Mouse (Mus musculus) heart, postnatal 0 days (tissue): ENCODE measurements around the gene Dnaaf1. TPM values are rescaled to one million over a fixed set of nuclear protein-coding genes. Genes with fewer than 3 reads are reported as not detected.

ENCODE experiments used
- ATAC-seq: fragments of 200-750 bp; cut with Nextera tagmentation; 2 replicates; pipeline ENCODE4 v1.8.0; 2017; ENCODE audit warnings: low read depth, moderate number of reproducible peaks, moderate library complexity; ENCODE audit not compliant: insufficient read depth
- DNase-seq: peaks from one replicate; pipeline ENCODE4 v3.0.0-alpha.2; 2016; ENCODE audit warnings: low spot score
- H3K27ac ChIP-seq: fragments of 300-500 bp; sonication (generic); 2 replicates; pipeline ENCODE4 v1.5.1; 2014; ENCODE audit warnings: low read depth, mild to moderate bottlenecking
- H3K27me3 ChIP-seq: fragments of 300-500 bp; sonication (generic); 2 replicates; pipeline ENCODE4 v1.6.1; 2014; ENCODE audit warnings: low read length, mixed read lengths; ENCODE audit not compliant: control insufficient read depth, insufficient read depth
- H3K36me3 ChIP-seq: fragments of 300-500 bp; sonication (generic); replicated peaks from 2 replicates; pipeline ENCODE4 v1.6.1; 2014; ENCODE audit warnings: low read length, mixed read lengths; ENCODE audit not compliant: control insufficient read depth, insufficient read depth
- H3K4me1 ChIP-seq: fragments of 300-500 bp; sonication (generic); 2 replicates; pipeline ENCODE4 v1.6.1; 2014; ENCODE audit warnings: antibody characterized with exemption; ENCODE audit not compliant: control insufficient read depth, insufficient read depth
- H3K4me2 ChIP-seq: fragments of 300-500 bp; sonication (generic); 2 replicates; pipeline ENCODE4 v1.6.1; 2014; ENCODE audit warnings: low read depth, mild to moderate bottlenecking, low read length, moderate library complexity
- H3K4me3 ChIP-seq: fragments of 300-500 bp; sonication (generic); 2 replicates; pipeline ENCODE4 v1.5.1; 2014; ENCODE audit warnings: low read depth, low read length
- H3K9ac ChIP-seq: fragments of 300-500 bp; sonication (generic); replicated peaks from 2 replicates; pipeline ENCODE4 v1.6.1; 2014; ENCODE audit warnings: low read depth, low read length, mixed read lengths
- H3K9me3 ChIP-seq: fragments of 300-500 bp; sonication (generic); replicated peaks from 2 replicates; pipeline ENCODE4 v1.6.1; 2016; ENCODE audit warnings: low read length; ENCODE audit not compliant: control insufficient read depth
- CTCF ChIP-seq: IDR thresholded peaks from 2 replicates; pipeline ENCODE4 v1.5.1; 2016; ENCODE audit warnings: antibody characterized with exemption, control low read depth, low read depth
- EP300 ChIP-seq: IDR thresholded peaks from 2 replicates; pipeline ENCODE4 v1.6.1; 2016; ENCODE audit warnings: antibody characterized with exemption, low read depth
- WGBS: fragments of 180-500 bp; shearing (Covaris S2); extraction: QIAGEN DNeasy Blood & Tissue Kit; methylation state at CpG from one replicate; pipeline ENCODE4 v1.1.7; 2014; 5-methylcytosine and 5-hydroxymethylcytosine counted together
- polyA plus RNA-seq: library from polyadenylated mRNA; unstranded; fragments of >200 nt; fragmentation: Nextera tagmentation; extraction: Ambion mirVana; gene quantifications from 2 replicates; pipeline ENCODE4 v1.2.1, GENCODE M21; 2015
- total RNA-seq: library from RNA; depleted of rRNA; stranded (reverse); fragments of >200 nt; gene quantifications from 2 replicates; pipeline ENCODE4 v1.2.3, GENCODE M21; 2014; ENCODE audit warnings: low replicate concordance

Dnaaf1 gene
- total and polyA plus RNA-seq, 2 experiments from 2014 or later, result 0.07 TPM; not detected in 1

GRCm38 (mm10) chr8:119623744-119624143 lies 48.7 kb downstream of the Dnaaf1 start:
- H3K4me3 ChIP-seq, result no peak overlapping the region
- no peak overlapping the region for H3K9ac ChIP-seq
- WGBS, result 80% methylated on average over 1 of the region's 1 CpGs
- H3K27ac ChIP-seq, result no peak overlapping the region
- no peaks in the 10 kb centered on the region for H3K36me3 ChIP-seq
- H3K9me3 ChIP-seq, result no peaks in the 10 kb centered on the region
- DNase-seq (no peak), ATAC-seq (no peak)
- H3K27me3 ChIP-seq, result 0 out of 2 replicates have a peak, but pooled peaks cover 6% of the 10 kb centered on the region
- no peak overlapping the region for H3K4me2 ChIP-seq
- TF ChIP-seq CTCF, result no peak
- TF ChIP-seq EP300, result no peak
- peaks cover 6% of the 10 kb centered on the region; the same call in 1 of the 2 replicates for H3K4me1 ChIP-seq

- Histone ChIP-seq H3K9ac (no peak overlapping the region), H3K36me3 (no peaks in the 10 kb centered on the region), H3K27ac (no peak overlapping the region), H3K9me3 (no peaks in the 10 kb centered on the region), H3K4me3 (no peak overlapping the region), H3K4me2 (no peak overlapping the region), H3K27me3 (0 out of 2 replicates have a peak, but pooled peaks cover 6% of the 10 kb centered on the region), H3K4me1 (peaks cover 6% of the 10 kb centered on the region; the same call in 1 of the 2 replicates)
- 85% methylated on average over 7 of the region's 7 CpGs for WGBS
- no peak for TF ChIP-seq CTCF
- no peak for TF ChIP-seq EP300
- no peak for DNase-seq
- ATAC-seq, result no peak
These were observed 49.9 kb downstream of the Dnaaf1 start for GRCm38 (mm10) chr8:119624916-119625315.

GRCm38 (mm10) chr8:119625788-119626187 lies 50.8 kb downstream of the Dnaaf1 start:
- no peaks in the 10 kb centered on the region for H3K36me3 ChIP-seq
- no peak overlapping the region for H3K4me3 ChIP-seq
- H3K27ac ChIP-seq, result no peak overlapping the region
- no peak overlapping the region for H3K4me2 ChIP-seq
- TF ChIP-seq CTCF, result no peak
- H3K4me1 ChIP-seq, result peaks cover 5% of the 10 kb centered on the region; the same call in 1 of the 2 replicates
- no peak for DNase-seq
- no peak for ATAC-seq
- H3K27me3 ChIP-seq, result 0 out of 2 replicates have a peak, but pooled peaks cover 6% of the 10 kb centered on the region
- H3K9ac ChIP-seq, result no peak overlapping the region
- H3K9me3 ChIP-seq, result no peaks in the 10 kb centered on the region
- 76% methylated on average over 22 of the region's 22 CpGs for WGBS

- Histone ChIP-seq H3K9me3 (no peaks in the 10 kb centered on the region), H3K27me3 (peaks cover 12% of the 10 kb centered on the region; the same call in 1 of the 2 replicates), H3K27ac (no peak overlapping the region), H3K4me2 (no peak overlapping the region), H3K9ac (no peak overlapping the region), H3K36me3 (no peaks in the 10 kb centered on the region), H3K4me1 (no peaks in the 10 kb centered on the region), H3K4me3 (no peak overlapping the region)
- 82% methylated on average over 7 of the region's 7 CpGs for WGBS
- DNase-seq, result no peak
- ATAC-seq, result no peak
- TF ChIP-seq CTCF, result no peak
- TF ChIP-seq EP300, result no peak
These were observed 52.2 kb downstream of the Dnaaf1 start for GRCm38 (mm10) chr8:119627199-119627598.

- Histone ChIP-seq H3K4me3 (no peak overlapping the region), H3K9ac (no peak overlapping the region), H3K27ac (no peak overlapping the region), H3K36me3 (no peaks in the 10 kb centered on the region), H3K4me1 (no peaks in the 10 kb centered on the region), H3K4me2 (no peak overlapping the region), H3K27me3 (peaks cover 16% of the 10 kb centered on the region; the same call in 1 of the 2 replicates), H3K9me3 (no peaks in the 10 kb centered on the region)
- 39% methylated on average over 10 of the region's 10 CpGs for WGBS
- no peak for TF ChIP-seq EP300
- TF ChIP-seq CTCF, result no peak
- ATAC-seq (peak; percentile 52), DNase-seq (no peak)
These were observed 52.8 kb downstream of the Dnaaf1 start for GRCm38 (mm10) chr8:119627613-119628359.
